Mouse (Mus musculus): ENCODE results near the gene Olfr1317. TPM values are rescaled to one million over a fixed set of nuclear protein-coding genes. Genes with fewer than 3 reads are reported as not detected.

Olfr1317 gene
- not detected in 2 replicates for polyA plus RNA-seq (2015; fragmentation: Nextera tagmentation; extraction: Ambion mirVana)

- no peaks in the 10 kb centered on the region for H3K36me3 ChIP-seq (ENCODE audit: control insufficient read depth, insufficient read depth)
- no peak within 1 kb of the TSS for H3K27ac ChIP-seq (ENCODE audit: low read length)
- WGBS: 76% methylated on average over 2 of the region's 2 CpGs
- H3K4me3 ChIP-seq (ENCODE audit: low read length): no peak within 1 kb of the TSS
- no peaks in the 10 kb centered on the region for H3K9me3 ChIP-seq (replicated peaks; ENCODE audit: control insufficient read depth, low read length)
- H3K4me1 ChIP-seq (ENCODE audit: control insufficient read depth, insufficient read depth, low read length): no peaks in the 10 kb centered on the region
- H3K4me2 ChIP-seq (ENCODE audit: low read depth, low read length): no peak within 1 kb of the TSS
- no peak for ATAC-seq (replicated peaks; ENCODE audit: extremely low read depth, insufficient read depth, low FRiP score)
- no peak within 1 kb of the TSS for H3K9ac ChIP-seq (ENCODE audit: low read length)
- H3K27me3 ChIP-seq (ENCODE audit: control insufficient read depth, insufficient read depth, low read length): no peaks in the 10 kb centered on the region
These were observed at the start of gene Olfr1317 for GRCm38 (mm10) chr2:112140029-112140428. TSS of gene Olfr1317 (plus strand) at chr2:112140329.

GRCm38 (mm10) chr2:112096681-112097080 lies 43.4 kb upstream of the Olfr1317 start, which contains the start of gene Olfr1314:
TSS of gene Olfr1314 (minus strand) at chr2:112096781.
- ATAC-seq (replicated peaks; ENCODE audit: extremely low read depth, insufficient read depth, low FRiP score): no peak
- no peaks in the 10 kb centered on the region for H3K9me3 ChIP-seq (replicated peaks; ENCODE audit: control insufficient read depth, low read length)
- H3K27ac ChIP-seq (ENCODE audit: low read length): no peak within 1 kb of the TSS
- no peaks in the 10 kb centered on the region for H3K27me3 ChIP-seq (ENCODE audit: control insufficient read depth, insufficient read depth, low read length)
- no peaks in the 10 kb centered on the region for H3K36me3 ChIP-seq (ENCODE audit: control insufficient read depth, insufficient read depth)
- H3K4me2 ChIP-seq (ENCODE audit: low read depth, low read length): no peak within 1 kb of the TSS
- no peaks in the 10 kb centered on the region for H3K4me1 ChIP-seq (ENCODE audit: control insufficient read depth, insufficient read depth, low read length)
- H3K4me3 ChIP-seq (ENCODE audit: low read length): no peak within 1 kb of the TSS
- no peak within 1 kb of the TSS for H3K9ac ChIP-seq (ENCODE audit: low read length)

- 62% methylated on average over 1 of the region's 1 CpGs for WGBS
- H3K4me3 ChIP-seq (ENCODE audit: low read length): no peak within 1 kb of the TSS
- H3K4me1 ChIP-seq (ENCODE audit: control insufficient read depth, insufficient read depth, low read length): no peaks in the 10 kb centered on the region
- no peak for ATAC-seq (replicated peaks; ENCODE audit: extremely low read depth, insufficient read depth, low FRiP score)
- no peaks in the 10 kb centered on the region for H3K27me3 ChIP-seq (ENCODE audit: control insufficient read depth, insufficient read depth, low read length)
- no peaks in the 10 kb centered on the region for H3K36me3 ChIP-seq (ENCODE audit: control insufficient read depth, insufficient read depth)
- no peak within 1 kb of the TSS for H3K27ac ChIP-seq (ENCODE audit: low read length)
- H3K4me2 ChIP-seq (ENCODE audit: low read depth, low read length): no peak within 1 kb of the TSS
- no peaks in the 10 kb centered on the region for H3K9me3 ChIP-seq (replicated peaks; ENCODE audit: control insufficient read depth, low read length)
- no peak within 1 kb of the TSS for H3K9ac ChIP-seq (ENCODE audit: low read length)
These were observed 24.8 kb upstream of the Olfr1317 start, which contains the start of gene Olfr1315-ps1 for GRCm38 (mm10) chr2:112115340-112115739. TSS of gene Olfr1315-ps1 (minus strand) at chr2:112115440.

GRCm38 (mm10) chr2:112134877-112135276 lies 5.3 kb upstream of the Olfr1317 start, which contains the start of gene Olfr1316:
TSS of gene Olfr1316 (minus strand) at chr2:112134977.
- WGBS: 73% methylated on average over 2 of the region's 2 CpGs
- Histone ChIP-seq H3K27me3 (ENCODE audit: control insufficient read depth, insufficient read depth, low read length) (no peaks in the 10 kb centered on the region), H3K4me1 (ENCODE audit: control insufficient read depth, insufficient read depth, low read length) (no peaks in the 10 kb centered on the region), H3K4me3 (ENCODE audit: low read length) (no peak within 1 kb of the TSS), H3K9me3 (replicated peaks; ENCODE audit: control insufficient read depth, low read length) (no peaks in the 10 kb centered on the region), H3K36me3 (ENCODE audit: control insufficient read depth, insufficient read depth) (no peaks in the 10 kb centered on the region), H3K27ac (ENCODE audit: low read length) (no peak within 1 kb of the TSS), H3K9ac (ENCODE audit: low read length) (no peak within 1 kb of the TSS), H3K4me2 (ENCODE audit: low read depth, low read length) (no peak within 1 kb of the TSS)
- no peak for ATAC-seq (replicated peaks; ENCODE audit: extremely low read depth, insufficient read depth, low FRiP score)

- H3K36me3 ChIP-seq (ENCODE audit: control insufficient read depth, insufficient read depth): no peaks in the 10 kb centered on the region
- ATAC-seq (replicated peaks; ENCODE audit: extremely low read depth, insufficient read depth, low FRiP score): no peak
- H3K27me3 ChIP-seq (ENCODE audit: control insufficient read depth, insufficient read depth, low read length): no peaks in the 10 kb centered on the region
- H3K27ac ChIP-seq (ENCODE audit: low read length): no peak within 1 kb of the TSS
- H3K4me2 ChIP-seq (ENCODE audit: low read depth, low read length): no peak within 1 kb of the TSS
- H3K4me3 ChIP-seq (ENCODE audit: low read length): no peak within 1 kb of the TSS
- H3K9me3 ChIP-seq (replicated peaks; ENCODE audit: control insufficient read depth, low read length): no peaks in the 10 kb centered on the region
- H3K4me1 ChIP-seq (ENCODE audit: control insufficient read depth, insufficient read depth, low read length): no peaks in the 10 kb centered on the region
- no peak within 1 kb of the TSS for H3K9ac ChIP-seq (ENCODE audit: low read length)
These were observed 13.8 kb downstream of the Olfr1317 start, which contains the start of gene Olfr1318 for GRCm38 (mm10) chr2:112153898-112154297. TSS of gene Olfr1318 (plus strand) at chr2:112154198.

Other genes with a start within 250 kb of the Olfr1317 start
- gene Olfr1306, start 224.1 kb upstream of the Olfr1317 start, polyA plus RNA-seq (2015; fragmentation: Nextera tagmentation; extraction: Ambion mirVana): not detected in 2 replicates
- gene Olfr1307, start 190.9 kb upstream of the Olfr1317 start, polyA plus RNA-seq (2015; fragmentation: Nextera tagmentation; extraction: Ambion mirVana): not detected in 2 replicates
- gene Olfr1308, start 175.4 kb upstream of the Olfr1317 start, polyA plus RNA-seq (2015; fragmentation: Nextera tagmentation; extraction: Ambion mirVana): not detected in 2 replicates
- gene Olfr1309, start 150.0 kb upstream of the Olfr1317 start, polyA plus RNA-seq (2015; fragmentation: Nextera tagmentation; extraction: Ambion mirVana): not detected in 2 replicates
- gene Olfr1310, start 127.6 kb upstream of the Olfr1317 start, polyA plus RNA-seq (2015; fragmentation: Nextera tagmentation; extraction: Ambion mirVana): not detected in 2 replicates
- not detected in 2 replicates for gene Olfr1311, start 115.9 kb upstream of the Olfr1317 start, polyA plus RNA-seq (2015; fragmentation: Nextera tagmentation; extraction: Ambion mirVana)
- gene Olfr1312, start 90.1 kb upstream of the Olfr1317 start, polyA plus RNA-seq (2015; fragmentation: Nextera tagmentation; extraction: Ambion mirVana): not detected in 2 replicates
- gene Olfr1313, start 62.5 kb upstream of the Olfr1317 start, polyA plus RNA-seq (2015; fragmentation: Nextera tagmentation; extraction: Ambion mirVana): not detected in 2 replicates
- gene Olfr1314, start 43.5 kb upstream of the Olfr1317 start, polyA plus RNA-seq (2015; fragmentation: Nextera tagmentation; extraction: Ambion mirVana): not detected in 2 replicates
- gene Olfr1315-ps1, start 24.9 kb upstream of the Olfr1317 start, polyA plus RNA-seq (2015; fragmentation: Nextera tagmentation; extraction: Ambion mirVana): not detected in 2 replicates
- not detected in 2 replicates for gene Olfr1316, start 5.4 kb upstream of the Olfr1317 start, polyA plus RNA-seq (2015; fragmentation: Nextera tagmentation; extraction: Ambion mirVana)
- not detected in 2 replicates for gene Olfr1318, start 13.9 kb downstream of the Olfr1317 start, polyA plus RNA-seq (2015; fragmentation: Nextera tagmentation; extraction: Ambion mirVana)
- 11.3 and 11.7 TPM in 2 replicates for gene Lpcat4, start 99.1 kb downstream of the Olfr1317 start, polyA plus RNA-seq (2015; fragmentation: Nextera tagmentation; extraction: Ambion mirVana)
- not detected in 2 replicates for gene Nutm1, start 119.0 kb downstream of the Olfr1317 start, polyA plus RNA-seq (2015; fragmentation: Nextera tagmentation; extraction: Ambion mirVana)
- 164 and 169 TPM in 2 replicates for gene Nop10, start 121.6 kb downstream of the Olfr1317 start, polyA plus RNA-seq (2015; fragmentation: Nextera tagmentation; extraction: Ambion mirVana)
- gene Slc12a6, start 125.5 kb downstream of the Olfr1317 start, polyA plus RNA-seq (2015; fragmentation: Nextera tagmentation; extraction: Ambion mirVana): 10.1 and 12.2 TPM in 2 replicates
- not detected in 2 replicates for gene Gm21985, start 126.0 kb downstream of the Olfr1317 start, polyA plus RNA-seq (2015; fragmentation: Nextera tagmentation; extraction: Ambion mirVana)
- gene Emc4, start 227.7 kb downstream of the Olfr1317 start, polyA plus RNA-seq (2015; fragmentation: Nextera tagmentation; extraction: Ambion mirVana): 98.0 and 98.5 TPM in 2 replicates
- 21.3 and 25.1 TPM in 2 replicates for gene Katnbl1, start 238.9 kb downstream of the Olfr1317 start, polyA plus RNA-seq (2015; fragmentation: Nextera tagmentation; extraction: Ambion mirVana)